Mouse (Mus musculus) E14TG2a.4 (cell line): ENCODE measurements around the gene Polr3gl.

Source experiments
- H3K27me3 ChIP-seq: 2 replicates; pipeline ENCODE4 v1.6.1; 2014; ENCODE audit warnings: low read length, control low read depth; ENCODE audit not compliant: insufficient read depth
- H3K36me3 ChIP-seq: 2 replicates; pipeline ENCODE4 v1.6.1; 2014; ENCODE audit warnings: low read length, control low read depth; ENCODE audit not compliant: insufficient read depth
- H3K4me1 ChIP-seq: replicated peaks from 2 replicates; pipeline ENCODE4 v1.6.1; 2014; ENCODE audit warnings: low read depth, low read length, control low read depth
- H3K4me3 ChIP-seq: replicated peaks from 2 replicates; pipeline ENCODE4 v1.5.1; 2014; ENCODE audit warnings: mild to moderate bottlenecking, low read length
- H3K9me3 ChIP-seq: 2 replicates; pipeline ENCODE4 v1.6.1; 2014; ENCODE audit warnings: low read length, control low read depth
- CTCF ChIP-seq: conservative IDR thresholded peaks from 2 replicates; pipeline ENCODE4 v1.5.1; 2014; ENCODE audit warnings: low read length
- NANOG ChIP-seq: IDR thresholded peaks from 2 replicates; pipeline ENCODE4 v1.6.1; 2014; ENCODE audit warnings: borderline replicate concordance, low read length, mixed read lengths
- POU5F1 ChIP-seq: IDR thresholded peaks from 2 replicates; pipeline ENCODE4 v1.6.1; 2014; ENCODE audit warnings: low read length, borderline replicate concordance

Polr3gl gene

GRCm38 (mm10) chr3:96593790-96594560 is at the start of gene Polr3gl:
TSS of gene Polr3gl (minus strand) at chr3:96594181.
- H3K36me3 ChIP-seq = peaks cover 8% of the 10 kb centered on the region
- peaks cover 36% of the 10 kb centered on the region for H3K27me3 ChIP-seq
- H3K4me1 ChIP-seq = peaks cover 82% of the 10 kb centered on the region
- H3K9me3 ChIP-seq = no peaks in the 10 kb centered on the region
- H3K4me3 ChIP-seq = peak within 1 kb of the TSS; percentile 86
- TF ChIP-seq POU5F1 (no peak), CTCF (no peak), NANOG (no peak)

DNA sequence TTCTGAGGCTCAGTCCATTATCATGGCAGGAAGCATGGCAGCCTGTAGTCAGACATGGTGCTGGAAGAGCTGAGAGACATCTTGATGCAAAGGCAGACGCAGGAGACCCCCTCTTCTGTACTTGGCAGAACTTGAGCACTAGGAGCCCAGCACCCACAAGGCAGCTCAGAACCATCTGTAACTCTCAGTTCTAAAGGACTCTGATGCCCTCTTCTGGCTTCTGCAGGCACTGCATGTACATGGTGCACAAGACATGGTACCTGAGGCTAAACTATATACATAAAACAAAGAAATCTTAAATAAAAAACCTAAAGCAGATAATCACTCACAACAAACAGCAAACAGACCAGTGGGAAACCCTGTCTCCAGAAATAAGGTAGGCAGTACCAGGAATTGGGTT is 45.2 kb upstream of the Polr3gl start:
- H3K4me3 ChIP-seq = no peak overlapping the region
- TF ChIP-seq CTCF = peak; percentile 58
- TF ChIP-seq POU5F1 = no peak
- no peak for TF ChIP-seq NANOG
- no peaks in the 10 kb centered on the region for H3K27me3 ChIP-seq
- no peaks in the 10 kb centered on the region for H3K9me3 ChIP-seq
- peaks cover 63% of the 10 kb centered on the region for H3K36me3 ChIP-seq
- H3K4me1 ChIP-seq = peaks cover 30% of the 10 kb centered on the region

GRCm38 (mm10) chr3:96636448-96636847 is 42.5 kb upstream of the Polr3gl start:
- H3K4me3 ChIP-seq = peak overlapping the region; percentile 93
- TF ChIP-seq CTCF = no peak
- H3K27me3 ChIP-seq = no peaks in the 10 kb centered on the region
- H3K9me3 ChIP-seq = no peaks in the 10 kb centered on the region
- H3K36me3 ChIP-seq = peaks cover 63% of the 10 kb centered on the region
- peaks cover 55% of the 10 kb centered on the region for H3K4me1 ChIP-seq

DNA sequence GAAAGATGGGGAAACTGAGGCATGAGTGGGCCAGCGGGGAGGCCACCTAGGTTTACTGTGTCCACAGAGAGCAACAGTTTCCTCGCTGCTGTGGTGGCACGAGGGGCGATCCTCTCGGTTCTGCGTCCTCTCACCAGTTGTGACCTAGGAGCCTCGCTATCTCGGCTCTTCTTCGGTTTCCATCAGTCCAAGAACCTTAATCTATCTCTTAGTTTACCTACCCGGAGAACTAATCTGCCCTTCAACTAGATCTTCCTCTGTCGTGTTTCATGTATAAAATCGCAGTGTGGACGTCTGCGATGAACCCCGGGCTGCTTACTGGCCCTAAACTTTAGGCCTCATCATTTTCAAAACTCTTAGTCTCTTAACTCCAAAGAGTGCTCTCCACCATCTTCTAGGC is 41.9 kb upstream of the Polr3gl start:
- H3K9me3 ChIP-seq = no peaks in the 10 kb centered on the region
- peak overlapping the region; percentile 93 for H3K4me3 ChIP-seq
- H3K36me3 ChIP-seq = peaks cover 63% of the 10 kb centered on the region
- TF ChIP-seq NANOG (no peak), CTCF (no peak), POU5F1 (no peak)
- H3K4me1 ChIP-seq = peaks cover 61% of the 10 kb centered on the region
- H3K27me3 ChIP-seq = no peaks in the 10 kb centered on the region

DNA sequence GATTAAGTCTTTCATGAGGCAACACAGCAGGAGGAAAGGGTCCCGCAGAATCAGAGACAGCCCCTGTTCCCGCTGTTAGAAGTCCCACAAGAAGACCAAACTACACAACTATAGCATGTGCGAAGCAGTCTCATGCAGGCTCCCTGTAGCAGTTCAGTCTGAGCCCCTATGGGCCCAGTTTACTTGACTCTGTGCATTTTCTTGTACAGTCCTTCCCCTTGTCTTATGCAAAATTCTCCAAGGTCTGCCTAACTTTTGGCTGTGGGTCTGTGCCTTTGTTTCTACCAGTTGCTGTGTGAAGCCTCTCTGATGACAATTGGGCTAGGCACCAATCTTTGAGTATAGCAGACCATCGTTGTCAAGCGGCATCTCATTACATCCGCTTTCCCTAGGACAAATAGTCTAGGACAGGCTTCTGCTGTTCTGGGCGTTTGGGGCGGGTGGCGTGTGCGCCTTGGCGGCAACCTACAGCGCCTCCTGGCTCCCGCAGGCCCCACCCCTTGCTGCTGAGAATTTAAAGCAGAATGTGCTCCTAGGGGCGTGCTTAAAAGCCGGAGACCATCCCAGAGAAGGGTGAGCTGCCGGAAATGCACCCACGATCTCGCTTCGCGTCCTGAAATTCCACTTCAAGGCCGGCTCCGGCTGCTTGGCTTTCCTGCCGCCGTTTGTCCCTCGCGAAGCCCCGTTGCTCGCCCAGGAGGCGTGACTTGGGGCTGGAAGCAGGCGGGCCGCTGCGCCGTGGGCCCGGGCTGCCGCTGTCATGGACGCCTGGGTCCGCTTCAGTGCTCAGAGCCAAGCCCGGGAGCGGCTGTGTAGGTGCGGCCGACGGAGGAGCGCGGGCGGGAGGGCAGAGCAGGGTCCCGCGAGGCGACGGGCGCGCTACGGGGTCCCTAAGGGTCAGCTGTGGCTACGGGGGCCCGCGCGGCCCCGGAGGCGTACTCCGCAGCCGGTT is 41.2 kb upstream of the Polr3gl start, which contains the start of the genes Pex11b and Gm42957:
Pex11b (plus strand) TSS at position 449 of the 952 bp plus-strand sequence.
Gm42957 (plus strand) TSS at position 547 of the 952 bp plus-strand sequence.
- peaks cover 63% of the 10 kb centered on the region for H3K36me3 ChIP-seq
- H3K27me3 ChIP-seq = no peaks in the 10 kb centered on the region
- peak within 1 kb of the TSS; percentile 93 for H3K4me3 ChIP-seq
- peaks cover 65% of the 10 kb centered on the region for H3K4me1 ChIP-seq
- H3K9me3 ChIP-seq = no peaks in the 10 kb centered on the region
- no peak for TF ChIP-seq CTCF
- no peak for TF ChIP-seq POU5F1
- no peak for TF ChIP-seq NANOG

DNA sequence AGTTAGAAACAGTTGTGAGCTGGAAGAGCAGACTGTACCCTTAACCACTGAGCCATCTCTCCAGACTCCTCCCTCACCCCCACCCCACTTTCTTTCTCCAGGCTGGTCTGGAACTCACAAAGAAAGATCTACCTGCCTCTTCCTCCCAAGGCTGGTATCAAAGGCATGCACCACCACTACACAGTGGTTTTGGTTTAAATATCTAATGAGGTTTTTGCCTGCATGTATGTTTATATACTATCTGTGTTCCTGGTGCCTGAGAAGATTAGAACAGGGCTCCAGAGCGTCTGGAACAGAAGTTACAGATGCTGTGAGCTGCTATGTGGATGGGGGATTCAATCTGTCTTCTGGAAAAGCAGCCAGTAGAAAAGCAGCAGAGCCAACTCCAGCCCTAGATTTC is 40.0 kb upstream of the Polr3gl start:
- Histone ChIP-seq H3K4me1 (peaks cover 65% of the 10 kb centered on the region), H3K36me3 (peaks cover 52% of the 10 kb centered on the region), H3K4me3 (no peak overlapping the region), H3K9me3 (no peaks in the 10 kb centered on the region), H3K27me3 (no peaks in the 10 kb centered on the region)
- no peak for TF ChIP-seq POU5F1
- TF ChIP-seq CTCF = no peak
- TF ChIP-seq NANOG = no peak

DNA sequence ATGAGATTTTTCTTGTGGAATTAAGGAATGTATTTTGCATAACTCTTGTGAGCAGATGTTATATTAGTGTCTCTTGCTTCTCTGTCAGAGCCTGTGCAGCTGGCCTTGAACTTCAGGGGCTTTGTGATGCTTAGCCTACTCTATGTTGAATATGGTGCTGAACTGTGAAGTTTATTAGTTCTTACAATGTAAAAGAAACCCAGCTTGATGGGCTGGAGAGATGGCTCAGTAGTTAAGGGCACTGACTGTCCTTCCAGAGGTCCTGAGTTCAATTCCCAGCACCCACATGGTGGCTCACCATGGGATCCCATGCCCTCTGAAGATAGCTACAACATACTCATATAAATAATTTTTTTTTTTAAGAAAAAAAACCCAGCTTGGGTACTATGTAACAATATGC is 38.1 kb upstream of the Polr3gl start:
- TF ChIP-seq POU5F1 = no peak
- TF ChIP-seq NANOG = no peak
- TF ChIP-seq CTCF = no peak
- peaks cover 40% of the 10 kb centered on the region for H3K36me3 ChIP-seq
- no peaks in the 10 kb centered on the region for H3K27me3 ChIP-seq
- peaks cover 63% of the 10 kb centered on the region for H3K4me1 ChIP-seq
- no peak overlapping the region for H3K4me3 ChIP-seq
- H3K9me3 ChIP-seq = no peaks in the 10 kb centered on the region

DNA sequence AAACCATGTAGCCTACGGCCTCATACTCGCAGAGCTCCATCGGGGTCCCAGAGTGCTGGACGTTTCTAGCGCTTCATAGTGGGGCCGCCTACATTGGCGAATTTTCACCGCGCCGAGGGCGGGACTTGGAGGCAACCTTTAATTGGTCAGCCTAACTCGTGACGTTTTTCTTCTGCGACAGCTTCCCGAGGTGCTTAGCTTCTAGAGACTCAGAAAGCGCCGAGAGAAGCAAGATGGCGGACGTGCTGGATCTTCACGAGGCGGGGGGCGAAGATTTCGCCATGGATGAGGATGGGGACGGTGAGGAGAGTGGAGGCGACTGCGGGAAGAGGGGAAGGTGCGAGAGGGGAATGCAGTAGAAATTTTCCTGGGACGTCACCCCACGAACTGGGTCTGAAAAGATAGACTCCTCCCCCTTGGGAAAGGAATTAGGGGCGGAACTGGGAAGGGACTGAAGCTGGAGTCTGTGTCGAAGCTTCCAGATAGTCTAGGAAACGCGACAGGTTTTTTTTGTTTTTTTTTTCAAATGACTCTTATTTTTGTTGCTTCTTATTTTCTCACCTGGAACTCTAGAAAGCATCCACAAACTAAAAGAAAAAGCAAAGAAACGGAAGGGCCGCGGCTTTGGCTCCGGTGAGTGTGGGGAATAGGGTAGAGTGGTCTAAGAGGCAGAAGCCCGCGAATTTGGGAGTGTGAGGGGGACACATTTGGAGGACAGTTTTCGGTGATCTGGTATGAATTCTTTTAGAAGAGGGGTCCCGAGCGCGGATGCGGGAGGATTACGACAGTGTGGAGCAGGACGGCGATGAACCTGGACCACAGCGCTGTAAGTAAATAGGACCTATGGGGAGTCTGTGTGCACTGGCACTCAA is 36.0 kb upstream of the Polr3gl start, which contains the start of gene Rbm8a:
Rbm8a (plus strand) TSS at position 205 of the 872 bp plus-strand sequence.
- Histone ChIP-seq H3K36me3 (peaks cover 56% of the 10 kb centered on the region), H3K4me1 (peaks cover 64% of the 10 kb centered on the region), H3K4me3 (peak within 1 kb of the TSS; percentile 89), H3K9me3 (no peaks in the 10 kb centered on the region), H3K27me3 (no peaks in the 10 kb centered on the region)
- TF ChIP-seq CTCF (no peak), POU5F1 (no peak), NANOG (no peak)
